Mouse (Mus musculus): ENCODE measurements around the gene Pgm5. TPM values are rescaled to one million over a fixed set of nuclear protein-coding genes. Genes with fewer than 3 reads are reported as not detected.
"Not testable (repeated sequence)": the region's sequence is repeated elsewhere in the genome, so short reads cannot be mapped to it uniquely, and the experiment has no call there.

The Pgm5 gene
- 2.5 and 3.4 TPM in 2 replicates for polyA plus RNA-seq (2012; rRNA removed)

- DNase-seq (ENCODE audit: extremely low spot score in 1 of 2, low spot score in 1 of 2), result no peak
Observed at GRCm38 (mm10) chr19:24861612-24862451, at the start of gene Pgm5. TSS of gene Pgm5 (minus strand) at chr19:24861855.

GRCm38 (mm10) chr19:24908385-24909155, 46.9 kb upstream of the Pgm5 start:
- no peak for DNase-seq (ENCODE audit: extremely low spot score in 1 of 2, low spot score in 1 of 2)

DNA sequence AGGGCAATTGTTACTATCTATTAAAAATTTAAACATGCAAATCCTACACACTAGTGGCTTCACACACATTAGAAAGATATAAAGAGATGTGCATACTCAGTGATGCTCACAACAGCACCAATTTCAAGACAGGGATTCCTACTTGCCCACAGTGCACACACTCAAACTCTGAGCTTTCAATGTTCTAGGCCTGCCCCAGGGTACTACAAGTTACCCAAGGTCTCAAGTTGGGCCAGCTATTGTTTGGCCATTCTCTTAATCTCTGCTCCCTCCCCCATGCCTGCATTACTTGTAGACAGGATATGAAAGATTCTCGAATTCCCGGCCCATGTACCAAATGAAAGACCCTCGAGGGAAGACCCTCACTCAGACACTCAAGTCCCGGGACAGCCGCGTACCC, 46.0 kb upstream of the Pgm5 start:
- DNase-seq (ENCODE audit: extremely low spot score in 1 of 2, low spot score in 1 of 2), result no peak

GRCm38 (mm10) chr19:24902821-24903220, 41.2 kb upstream of the Pgm5 start:
- no peak for DNase-seq (ENCODE audit: extremely low spot score in 1 of 2, low spot score in 1 of 2)

DNA sequence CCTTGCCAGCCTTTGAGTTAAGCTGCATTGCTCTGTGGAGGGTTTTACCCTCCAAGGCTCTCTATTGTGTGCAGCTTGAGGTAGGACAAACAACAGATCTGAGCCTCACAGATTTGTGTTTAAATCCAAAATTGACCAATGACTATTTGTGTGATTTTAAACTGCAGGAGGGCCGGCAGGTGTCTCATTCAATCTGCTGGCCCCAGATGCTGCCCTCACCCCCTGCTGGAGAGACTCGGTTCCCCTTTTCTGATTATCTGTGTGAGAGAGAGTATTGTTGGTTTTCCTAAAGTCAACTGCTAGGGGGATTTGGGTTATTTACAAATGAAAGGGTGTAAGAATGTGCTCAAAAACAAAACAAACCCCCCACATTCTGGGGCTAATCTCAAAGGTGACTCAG, 40.6 kb upstream of the Pgm5 start:
- DNase-seq (ENCODE audit: extremely low spot score in 1 of 2, low spot score in 1 of 2), result no peak

- no peak for DNase-seq (ENCODE audit: extremely low spot score in 1 of 2, low spot score in 1 of 2)
Observed at GRCm38 (mm10) chr19:24901666-24902065, 40.0 kb upstream of the Pgm5 start.

- no peak for DNase-seq (ENCODE audit: extremely low spot score in 1 of 2, low spot score in 1 of 2)
Observed at GRCm38 (mm10) chr19:24900581-24901220, 39.0 kb upstream of the Pgm5 start, which contains the start of gene Foxd4. TSS of gene Foxd4 (minus strand) at chr19:24901197.

GRCm38 (mm10) chr19:24899578-24900544, 38.2 kb upstream of the Pgm5 start:
- DNase-seq (ENCODE audit: extremely low spot score in 1 of 2, low spot score in 1 of 2), result no peak

DNA sequence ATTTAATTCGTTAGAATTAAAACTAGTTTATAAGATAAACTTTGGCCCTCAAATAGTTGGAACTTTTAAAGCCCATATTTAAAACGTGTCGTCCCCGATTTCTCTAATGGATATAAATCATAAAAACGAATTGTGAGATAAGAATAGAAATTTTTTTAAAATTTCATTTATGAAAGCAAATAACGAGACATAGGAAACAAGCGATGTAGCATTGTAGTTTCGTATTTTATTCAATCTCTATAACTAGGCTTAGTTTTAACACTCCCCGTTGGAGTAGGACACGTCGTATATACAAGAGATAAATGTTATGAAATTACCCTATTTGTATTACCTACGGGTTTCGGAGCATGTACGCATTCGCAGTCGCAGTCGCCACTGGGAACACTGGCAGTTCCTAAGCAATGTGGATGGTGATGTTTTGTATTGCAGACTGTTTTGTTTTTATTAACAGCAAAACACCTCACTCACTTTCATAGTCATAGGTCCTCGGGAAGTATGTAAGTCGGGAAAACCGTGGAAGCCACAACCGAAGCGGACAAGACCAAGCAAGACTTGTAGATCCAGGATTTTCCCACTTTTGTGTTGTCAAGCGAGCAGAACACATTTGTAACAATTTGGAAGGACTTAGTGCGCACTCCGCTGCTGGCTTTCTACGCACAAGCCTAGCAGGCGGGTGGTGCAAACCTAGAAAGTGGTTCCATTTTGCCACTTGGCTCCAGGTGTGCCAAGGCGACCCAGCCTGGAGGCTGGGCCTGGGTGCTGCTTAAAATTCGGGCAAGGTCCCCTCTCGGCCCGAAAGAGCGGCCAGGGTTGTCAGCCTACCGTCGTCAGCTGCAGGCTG, 37.3 kb upstream of the Pgm5 start:
- no peak for DNase-seq (ENCODE audit: extremely low spot score in 1 of 2, low spot score in 1 of 2)

DNA sequence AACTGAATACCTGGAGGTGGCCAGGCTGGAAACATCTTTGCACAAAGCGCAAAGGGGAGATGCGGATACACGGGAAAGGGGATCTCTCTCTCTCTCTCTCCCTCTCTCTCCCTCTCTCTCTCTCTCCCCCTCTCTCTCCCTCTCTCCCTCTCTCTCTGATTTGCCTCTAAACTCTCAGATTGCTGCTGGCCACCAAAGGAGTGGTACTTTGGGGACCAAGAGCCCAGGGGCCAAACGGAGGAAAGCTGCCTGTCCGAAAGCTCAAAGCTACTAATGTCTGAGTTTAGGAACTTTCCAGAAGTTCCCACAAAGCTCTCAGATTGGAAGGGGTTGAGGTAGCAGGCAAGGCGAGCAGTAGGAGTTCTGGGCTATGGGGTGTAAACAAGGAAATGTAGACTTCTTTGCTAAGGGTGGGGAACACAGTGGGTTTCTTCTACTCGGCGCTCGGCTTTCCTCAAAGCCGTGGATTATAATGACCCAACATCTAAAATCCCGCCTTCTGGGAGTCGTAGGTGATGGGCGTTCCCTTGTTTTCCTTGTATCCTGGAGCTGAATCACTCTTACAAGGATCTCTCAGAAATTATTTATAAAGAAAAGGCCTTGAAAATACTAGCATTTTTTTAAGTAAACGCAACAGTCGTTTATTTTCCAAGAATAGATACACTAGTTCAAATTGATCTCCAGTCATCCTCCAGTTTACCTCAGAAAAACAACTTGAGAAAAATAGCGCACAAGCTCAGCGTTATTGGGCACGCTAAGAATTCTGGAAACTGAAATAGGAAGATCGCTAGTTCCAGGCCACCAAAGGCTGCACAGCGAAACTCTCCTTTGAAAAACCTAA, 36.5 kb upstream of the Pgm5 start:
- no peak for DNase-seq (ENCODE audit: extremely low spot score in 1 of 2, low spot score in 1 of 2)

DNA sequence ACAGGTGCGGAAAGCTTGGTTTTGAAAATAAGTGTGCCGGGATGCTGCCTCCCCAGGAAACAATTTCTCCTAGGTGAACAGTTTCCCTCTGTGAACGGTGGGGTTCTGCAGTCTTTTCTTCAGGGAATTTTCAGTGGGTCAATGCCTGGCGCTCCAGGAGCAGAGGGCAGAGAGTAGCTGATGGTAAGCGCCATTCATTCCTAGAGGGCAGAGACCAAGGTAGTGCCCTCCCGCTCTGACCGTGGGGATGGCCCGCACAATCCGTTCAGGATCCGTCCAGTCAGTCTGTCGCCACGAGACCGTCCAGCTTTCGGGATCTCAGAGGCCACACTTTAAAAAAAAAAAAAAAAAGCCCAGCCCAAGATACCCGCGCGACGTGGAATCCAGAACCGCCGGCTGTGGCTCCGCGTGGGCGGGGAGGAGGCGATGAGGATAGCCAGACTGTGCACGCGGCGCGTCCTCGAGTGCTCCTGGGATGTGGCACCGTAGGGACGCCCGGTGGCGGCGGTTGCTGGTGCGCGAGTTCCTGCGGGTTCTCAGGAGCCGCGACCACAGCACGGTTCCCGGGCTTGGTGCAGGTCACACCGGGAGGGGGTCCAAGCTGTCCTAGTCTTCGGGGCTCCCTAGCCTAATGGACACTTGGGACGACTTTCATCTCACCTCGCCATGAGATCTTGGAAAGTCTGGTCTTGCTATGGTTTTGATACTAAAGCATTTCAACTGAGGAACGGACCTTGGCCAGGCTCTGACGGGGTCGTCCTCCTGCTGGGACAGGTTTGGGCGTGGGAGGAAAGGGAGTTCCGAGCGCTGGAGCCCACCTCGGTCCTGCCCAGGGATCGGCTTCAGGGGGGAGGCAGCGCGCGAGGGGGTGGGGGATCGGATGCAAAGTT, 35.6 kb upstream of the Pgm5 start:
- DNase-seq (ENCODE audit: extremely low spot score in 1 of 2, low spot score in 1 of 2), result no peak

- no peak for DNase-seq (ENCODE audit: extremely low spot score in 1 of 2, low spot score in 1 of 2)
Observed at GRCm38 (mm10) chr19:24896536-24896935, 34.9 kb upstream of the Pgm5 start.

GRCm38 (mm10) chr19:24886888-24887287, 25.2 kb upstream of the Pgm5 start:
- no peak for DNase-seq (ENCODE audit: extremely low spot score in 1 of 2, low spot score in 1 of 2)

- DNase-seq (ENCODE audit: extremely low spot score in 1 of 2, low spot score in 1 of 2), result peak; percentile 20 to 80
Observed at GRCm38 (mm10) chr19:24885504-24885903, 23.8 kb upstream of the Pgm5 start.

- DNase-seq (ENCODE audit: extremely low spot score in 1 of 2, low spot score in 1 of 2), result no peak
Observed at GRCm38 (mm10) chr19:24881237-24881636, 19.6 kb upstream of the Pgm5 start.

DNA sequence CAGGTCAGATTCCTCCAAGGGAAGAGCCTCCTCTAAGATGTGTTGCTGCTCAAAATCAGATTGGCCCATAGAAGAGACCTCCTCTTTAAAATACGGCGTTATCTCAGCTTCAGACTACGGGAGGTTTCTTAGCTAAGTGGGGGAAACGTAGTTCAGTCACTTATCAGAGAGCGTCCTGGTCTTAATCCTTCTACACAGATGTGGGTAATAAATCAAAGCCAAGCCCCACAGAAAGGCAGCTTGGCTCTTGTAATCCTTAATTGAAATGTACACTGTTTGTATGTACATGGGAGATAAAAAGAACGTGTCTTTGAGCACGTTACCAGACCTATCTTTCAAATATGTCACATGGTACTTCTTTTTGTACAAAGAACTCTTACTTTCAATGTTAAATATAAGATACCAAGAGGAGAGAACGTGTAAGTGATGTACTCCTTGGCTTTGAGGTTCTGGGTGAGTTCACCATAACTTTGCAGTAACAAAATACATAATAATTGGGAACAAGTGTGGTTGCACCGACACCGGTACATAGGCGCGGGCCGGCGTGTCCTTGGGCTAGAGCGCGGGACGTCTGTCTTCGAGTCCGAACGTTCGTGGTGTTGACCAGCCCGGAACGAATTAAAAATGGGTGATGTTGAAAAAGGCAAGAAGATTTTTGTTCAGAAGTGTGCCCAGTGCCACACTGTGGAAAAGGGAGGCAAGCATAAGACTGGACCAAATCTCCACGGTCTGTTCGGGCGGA, 13.6 kb upstream of the Pgm5 start, which contains the start of gene Gm10053:
TSS of gene Gm10053 (plus strand) at position 558 of the 742 bp plus-strand sequence.
- DNase-seq (ENCODE audit: extremely low spot score in 1 of 2, low spot score in 1 of 2), result not testable (repeated sequence)
